Mouse (Mus musculus) heart, embryonic 16.5 days (tissue): ENCODE measurements around the gene Tmem253. TPM values are rescaled to one million over a fixed set of nuclear protein-coding genes. Genes with fewer than 3 reads are reported as not detected.

Source experiments
- ATAC-seq: fragments of 200-750 bp; cut with Nextera tagmentation; replicated peaks from 2 replicates; pipeline ENCODE4 v1.8.0; 2017; ENCODE audit warnings: moderate number of reproducible peaks; ENCODE audit not compliant: insufficient read depth, low FRiP score; ENCODE audit errors: extremely low read depth
- H3K27ac ChIP-seq: fragments of 300-500 bp; sonication (generic); 2 replicates; pipeline ENCODE4 v1.5.1; 2014; ENCODE audit warnings: mild to moderate bottlenecking, low read length, control low read depth, moderate library complexity
- H3K27me3 ChIP-seq: fragments of 300-500 bp; sonication (generic); 2 replicates; pipeline ENCODE4 v1.6.1; 2014; ENCODE audit warnings: low read length, mixed read lengths; ENCODE audit not compliant: control insufficient read depth, insufficient read depth
- H3K36me3 ChIP-seq: fragments of 300-500 bp; sonication (generic); 2 replicates; pipeline ENCODE4 v1.6.1; 2014; ENCODE audit not compliant: control insufficient read depth, insufficient read depth
- H3K4me1 ChIP-seq: fragments of 300-500 bp; sonication (generic); 2 replicates; pipeline ENCODE4 v1.6.1; 2014; ENCODE audit warnings: low read length, mixed read lengths; ENCODE audit not compliant: control insufficient read depth, insufficient read depth
- H3K4me2 ChIP-seq: fragments of 300-500 bp; sonication (generic); 2 replicates; pipeline ENCODE4 v1.6.1; 2014; ENCODE audit warnings: low read depth, mild to moderate bottlenecking, control low read depth, low read length
- H3K4me3 ChIP-seq: fragments of 300-500 bp; sonication (generic); 2 replicates; pipeline ENCODE4 v1.5.1; 2014; ENCODE audit warnings: mild to moderate bottlenecking, control low read depth, low read length
- H3K9ac ChIP-seq: fragments of 300-500 bp; sonication (generic); 2 replicates; pipeline ENCODE4 v1.6.1; 2014; ENCODE audit warnings: low read length, control low read depth
- H3K9me3 ChIP-seq: fragments of 300-500 bp; sonication (generic); replicated peaks from 2 replicates; pipeline ENCODE4 v1.6.1; 2016; ENCODE audit warnings: low read length; ENCODE audit not compliant: control insufficient read depth
- WGBS: fragments of 180-500 bp; shearing (Covaris S2); extraction: QIAGEN DNeasy Blood & Tissue Kit; methylation state at CpG from one replicate; pipeline ENCODE4 v1.1.7; 2014; 5-methylcytosine and 5-hydroxymethylcytosine counted together
- polyA plus RNA-seq: library from polyadenylated mRNA; unstranded; fragments of >200 nt; fragmentation: Nextera tagmentation; extraction: Ambion mirVana; gene quantifications from 2 replicates; pipeline ENCODE4 v1.2.1, GENCODE M21; 2015

The Tmem253 gene
- polyA plus RNA-seq, 1 experiment from 2014 or later, result 1.3 TPM

GRCm38 (mm10) chr14:52018248-52019050 lies 3.0 kb downstream of the Tmem253 start:
- 85% methylated on average over 15 of the region's 15 CpGs for WGBS
- Histone ChIP-seq H3K9ac (peak overlapping the region; percentile 92), H3K9me3 (no peaks in the 10 kb centered on the region), H3K27ac (peak overlapping the region; percentile 100), H3K4me2 (peak overlapping the region; percentile 68), H3K36me3 (no peaks in the 10 kb centered on the region), H3K4me3 (peak overlapping the region; percentile 77), H3K4me1 (peaks cover 28% of the 10 kb centered on the region), H3K27me3 (no peaks in the 10 kb centered on the region)
- no peak for ATAC-seq

- peak overlapping the region; percentile 68 for H3K4me2 ChIP-seq
- no peaks in the 10 kb centered on the region for H3K36me3 ChIP-seq
- H3K4me1 ChIP-seq, result peaks cover 27% of the 10 kb centered on the region
- no peaks in the 10 kb centered on the region for H3K27me3 ChIP-seq
- no peaks in the 10 kb centered on the region for H3K9me3 ChIP-seq
- ATAC-seq, result peak; percentile 0; the same call in 1 of the 2 replicates
- WGBS, result 27% methylated on average over 12 of the region's 12 CpGs
- H3K9ac ChIP-seq, result peak overlapping the region; percentile 92
- H3K4me3 ChIP-seq, result peak overlapping the region; percentile 77
- peak overlapping the region; percentile 100 for H3K27ac ChIP-seq
Observed at GRCm38 (mm10) chr14:52019051-52019589, 3.7 kb downstream of the Tmem253 start.

GRCm38 (mm10) chr14:52019590-52020340 lies 4.3 kb downstream of the Tmem253 start:
- Histone ChIP-seq H3K4me2 (peak overlapping the region; percentile 68), H3K9me3 (no peaks in the 10 kb centered on the region), H3K4me1 (peaks cover 27% of the 10 kb centered on the region), H3K4me3 (peak overlapping the region; percentile 77), H3K9ac (peak overlapping the region; percentile 92), H3K36me3 (no peaks in the 10 kb centered on the region), H3K27ac (peak overlapping the region; percentile 100), H3K27me3 (no peaks in the 10 kb centered on the region)
- peak; percentile 89 for ATAC-seq
- WGBS, result under 1% methylated on average over 72 of the region's 74 CpGs

- peak; percentile 65 for ATAC-seq
- Histone ChIP-seq H3K27ac (peak within 1 kb of the TSS; percentile 100), H3K4me2 (peak within 1 kb of the TSS; percentile 68), H3K9me3 (no peaks in the 10 kb centered on the region), H3K9ac (peak within 1 kb of the TSS; percentile 92), H3K27me3 (no peaks in the 10 kb centered on the region), H3K4me3 (peak within 1 kb of the TSS; percentile 77), H3K36me3 (no peaks in the 10 kb centered on the region), H3K4me1 (peaks cover 23% of the 10 kb centered on the region)
- 9% methylated on average over 15 of the region's 15 CpGs for WGBS
Observed at GRCm38 (mm10) chr14:52020486-52021137, 5.2 kb downstream of the Tmem253 start, which contains the start of gene Zfp219. Gene Zfp219 (minus strand): TSS chr14:52020733.

- 69% methylated on average over 4 of the region's 4 CpGs for WGBS
- no peak for ATAC-seq
- Histone ChIP-seq H3K27ac (peak overlapping the region; percentile 100), H3K4me3 (peak overlapping the region; percentile 77), H3K9ac (peak overlapping the region; percentile 92), H3K36me3 (no peaks in the 10 kb centered on the region), H3K9me3 (no peaks in the 10 kb centered on the region), H3K4me1 (peaks cover 18% of the 10 kb centered on the region), H3K27me3 (no peaks in the 10 kb centered on the region), H3K4me2 (peak overlapping the region; percentile 68)
Observed at GRCm38 (mm10) chr14:52021138-52021529, 5.7 kb downstream of the Tmem253 start.

- H3K9me3 ChIP-seq, result no peaks in the 10 kb centered on the region
- peaks cover 16% of the 10 kb centered on the region for H3K4me1 ChIP-seq
- H3K36me3 ChIP-seq, result no peaks in the 10 kb centered on the region
- no peak overlapping the region for H3K9ac ChIP-seq
- no peaks in the 10 kb centered on the region for H3K27me3 ChIP-seq
- H3K4me3 ChIP-seq, result no peak overlapping the region
- no peak for ATAC-seq
- H3K4me2 ChIP-seq, result no peak overlapping the region
- no peak overlapping the region; the same call in 1 of the 2 replicates for H3K27ac ChIP-seq
- 88% methylated on average over 8 of the region's 8 CpGs for WGBS
Observed at GRCm38 (mm10) chr14:52021568-52022212, 6.2 kb downstream of the Tmem253 start.

- Histone ChIP-seq H3K4me1 (peaks cover 16% of the 10 kb centered on the region), H3K9ac (peak overlapping the region; percentile 60), H3K27me3 (no peaks in the 10 kb centered on the region), H3K4me3 (peak overlapping the region; percentile 46; the same call in 1 of the 2 replicates), H3K4me2 (peak overlapping the region; percentile 78), H3K27ac (peak overlapping the region; percentile 88), H3K9me3 (no peaks in the 10 kb centered on the region), H3K36me3 (no peaks in the 10 kb centered on the region)
- 63% methylated on average over 3 of the region's 3 CpGs for WGBS
- no peak for ATAC-seq
Observed at GRCm38 (mm10) chr14:52022244-52022708, 6.8 kb downstream of the Tmem253 start.

- peak overlapping the region; percentile 46 for H3K4me3 ChIP-seq
- peaks cover 16% of the 10 kb centered on the region for H3K4me1 ChIP-seq
- WGBS, result 6% methylated on average over 23 of the region's 23 CpGs
- H3K9ac ChIP-seq, result peak overlapping the region; percentile 60
- peak overlapping the region; percentile 88 for H3K27ac ChIP-seq
- H3K9me3 ChIP-seq, result no peaks in the 10 kb centered on the region
- ATAC-seq, result peak; percentile 12
- no peaks in the 10 kb centered on the region for H3K27me3 ChIP-seq
- H3K4me2 ChIP-seq, result peak overlapping the region; percentile 78
- no peaks in the 10 kb centered on the region for H3K36me3 ChIP-seq
Observed at GRCm38 (mm10) chr14:52022709-52023459, 7.4 kb downstream of the Tmem253 start.
